Mouse (Mus musculus): Measurements from ENCODE around the gene Syn3. TPM values are rescaled to one million over a fixed set of nuclear protein-coding genes. Genes with fewer than 3 reads are reported as not detected.
"Not testable (repeated sequence)": the region's sequence is repeated elsewhere in the genome, so short reads cannot be mapped to it uniquely, and the experiment has no call there.

Gene Syn3
- total RNA-seq, 1 experiment from 2014 or later = 2.3 TPM

GRCm38 (mm10) chr10:86416806-86417205, 81.9 kb downstream of the Syn3 start:
- DNase-seq = no peak

- DNase-seq = no peak
Observed at GRCm38 (mm10) chr10:86410868-86411267, 87.8 kb downstream of the Syn3 start.

GRCm38 (mm10) chr10:86406952-86407351, 91.7 kb downstream of the Syn3 start:
- no peak for DNase-seq

GRCm38 (mm10) chr10:86398347-86398720, 100.4 kb downstream of the Syn3 start:
- no peak for DNase-seq

GRCm38 (mm10) chr10:86397577-86398346, 100.9 kb downstream of the Syn3 start:
- DNase-seq = no peak

- no peak for DNase-seq
Observed at GRCm38 (mm10) chr10:86392399-86392798, 106.3 kb downstream of the Syn3 start.

GRCm38 (mm10) chr10:86389913-86390312, 108.8 kb downstream of the Syn3 start:
- DNase-seq = no peak

- no peak for DNase-seq
Observed at GRCm38 (mm10) chr10:86389357-86389756, 109.3 kb downstream of the Syn3 start.

GRCm38 (mm10) chr10:86388803-86389202, 109.9 kb downstream of the Syn3 start:
- no peak for DNase-seq

GRCm38 (mm10) chr10:86387821-86388440, 110.8 kb downstream of the Syn3 start:
- DNase-seq = peak; percentile 59

- DNase-seq = no peak
Observed at GRCm38 (mm10) chr10:86386232-86386631, 112.5 kb downstream of the Syn3 start.

- DNase-seq = no peak
Observed at GRCm38 (mm10) chr10:86385656-86386055, 113.0 kb downstream of the Syn3 start.

GRCm38 (mm10) chr10:86384655-86385054, 114.0 kb downstream of the Syn3 start:
- no peak for DNase-seq

GRCm38 (mm10) chr10:86381922-86382260, 116.8 kb downstream of the Syn3 start:
- DNase-seq = no peak

- DNase-seq = no peak
Observed at GRCm38 (mm10) chr10:86381150-86381921, 117.4 kb downstream of the Syn3 start.

GRCm38 (mm10) chr10:86380626-86381025, 118.1 kb downstream of the Syn3 start:
- DNase-seq = no peak

GRCm38 (mm10) chr10:86378803-86379202, 119.9 kb downstream of the Syn3 start:
- DNase-seq = not testable (repeated sequence)

- peak; percentile 32 for DNase-seq
Observed at GRCm38 (mm10) chr10:86376392-86377185, 122.1 kb downstream of the Syn3 start.

- DNase-seq = peak; percentile 82
Observed at GRCm38 (mm10) chr10:86375903-86376302, 122.8 kb downstream of the Syn3 start.

GRCm38 (mm10) chr10:86374061-86374460, 124.6 kb downstream of the Syn3 start:
- DNase-seq = no peak

GRCm38 (mm10) chr10:86371561-86371960, 127.1 kb downstream of the Syn3 start:
- DNase-seq = no peak

GRCm38 (mm10) chr10:86369346-86369745, 129.3 kb downstream of the Syn3 start:
- no peak for DNase-seq
